Mouse (Mus musculus) G1E (cell line): Measurements from ENCODE around the gene Dnmt3a. TPM values are rescaled to one million over a fixed set of nuclear protein-coding genes. Genes with fewer than 3 reads are reported as not detected.

Experiments
- ATAC-seq: 2 replicates; pipeline ENCODE4 v1.8.0; 2016; ENCODE audit warnings: mild to moderate bottlenecking; ENCODE audit not compliant: insufficient number of reproducible peaks, poor library complexity, low FRiP score, severe bottlenecking; ENCODE audit errors: extremely low read depth
- DNase-seq: peaks from one replicate; pipeline ENCODE4 v3.0.0; 2012; ENCODE audit warnings: low spot score
- H3K27me3 ChIP-seq: 2 replicates; pipeline ENCODE4 v1.6.1; 2012; ENCODE audit warnings: mild to moderate bottlenecking, low read length, inconsistent platforms; ENCODE audit not compliant: insufficient read depth
- H3K36me3 ChIP-seq: replicated peaks from 2 replicates; pipeline ENCODE3; 2012; ENCODE audit warnings: mild to moderate bottlenecking, inconsistent platforms
- H3K4me1 ChIP-seq: 2 replicates; pipeline ENCODE4 v1.6.1; 2012; ENCODE audit warnings: low read depth, low read length, inconsistent platforms, mixed read lengths; ENCODE audit not compliant: insufficient read depth
- H3K4me3 ChIP-seq: 2 replicates; pipeline ENCODE4 v1.5.1; 2012; ENCODE audit warnings: low read depth, mild to moderate bottlenecking, inconsistent platforms, low read length, moderate library complexity, mixed read lengths
- H3K9me3 ChIP-seq: replicated peaks from 2 replicates; pipeline ENCODE4 v1.6.1; 2012; ENCODE audit warnings: inconsistent platforms
- CTCF ChIP-seq: IDR thresholded peaks from 2 replicates; pipeline ENCODE4 v1.5.1; 2012; ENCODE audit warnings: low read depth, low read length, inconsistent platforms, mixed read lengths
- GATA1 ChIP-seq: IDR thresholded peaks from 2 replicates; pipeline ENCODE4 v1.6.1; 2012; ENCODE audit warnings: borderline replicate concordance, low read length, inconsistent platforms, mixed read lengths
- GATA2 ChIP-seq: IDR thresholded peaks from 2 replicates; pipeline ENCODE4 v1.6.1; 2012; ENCODE audit warnings: low read depth, low read length, inconsistent platforms, borderline replicate concordance
- POLR2AphosphoS5 ChIP-seq: IDR thresholded peaks from 2 replicates; pipeline ENCODE4 v1.6.1; 2012; ENCODE audit warnings: low read depth, low read length, inconsistent platforms; ENCODE audit not compliant: insufficient replicate concordance
- TAL1 ChIP-seq: conservative IDR thresholded peaks from 2 replicates; pipeline ENCODE4 v1.6.1; 2012; ENCODE audit warnings: low read depth, low read length, inconsistent platforms, mixed read lengths
- polyA plus RNA-seq: library from polyadenylated mRNA; stranded (reverse); fragments of >175 nt; gene quantifications from 2 replicates; pipeline ENCODE4 v1.2.3, GENCODE M21; 2012
- total RNA-seq, 2 experiments: library from RNA; stranded (forward) in 1 of 2; stranded (reverse) in 1 of 2; fragments of 200-1000 nt in 1 of 2; fragments of >200 nt in 1 of 2; fragmentation: Nextera tagmentation in 1 of 2; gene quantifications; 2 replicates each; pipeline ENCODE4 v1.2.3; 2014 to 2017

The Dnmt3a gene
- total and polyA plus RNA-seq, 3 experiments, result 0.05 to 1.1 TPM; not detected in 1

DNA sequence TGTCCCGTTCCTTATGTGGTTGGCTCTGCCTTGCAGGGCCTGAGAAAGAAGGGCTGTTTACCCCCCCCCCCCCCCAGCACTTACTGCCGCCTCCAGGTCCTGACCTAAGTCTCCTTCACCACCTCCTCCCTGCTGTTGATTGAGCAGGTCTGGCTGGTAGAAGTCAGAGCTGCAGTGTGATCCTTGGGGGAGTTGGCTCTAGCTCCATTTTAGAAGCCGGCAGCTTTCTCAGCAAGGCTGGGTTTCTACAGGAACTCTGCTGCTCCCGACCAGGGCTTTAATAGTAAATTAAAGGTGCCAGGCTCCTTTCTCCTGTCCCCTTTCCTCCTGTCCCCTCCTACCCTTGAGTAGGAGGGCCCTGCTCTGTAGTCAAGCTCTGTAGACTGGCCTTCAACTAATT, 4.6 kb downstream of the Dnmt3a start:
- Histone ChIP-seq H3K27me3 (peaks cover 3% of the 10 kb centered on the region; the same call in 1 of the 2 replicates), H3K9me3 (peaks cover 26% of the 10 kb centered on the region), H3K36me3 (no peaks in the 10 kb centered on the region), H3K4me1 (no peaks in the 10 kb centered on the region), H3K4me3 (no peak overlapping the region)
- ATAC-seq, result no peak
- DNase-seq, result no peak
- no peak for TF ChIP-seq CTCF
- no peak for TF ChIP-seq GATA1
- no peak for TF ChIP-seq POLR2AphosphoS5
- TF ChIP-seq GATA2, result no peak
- no peak for TF ChIP-seq TAL1

DNA sequence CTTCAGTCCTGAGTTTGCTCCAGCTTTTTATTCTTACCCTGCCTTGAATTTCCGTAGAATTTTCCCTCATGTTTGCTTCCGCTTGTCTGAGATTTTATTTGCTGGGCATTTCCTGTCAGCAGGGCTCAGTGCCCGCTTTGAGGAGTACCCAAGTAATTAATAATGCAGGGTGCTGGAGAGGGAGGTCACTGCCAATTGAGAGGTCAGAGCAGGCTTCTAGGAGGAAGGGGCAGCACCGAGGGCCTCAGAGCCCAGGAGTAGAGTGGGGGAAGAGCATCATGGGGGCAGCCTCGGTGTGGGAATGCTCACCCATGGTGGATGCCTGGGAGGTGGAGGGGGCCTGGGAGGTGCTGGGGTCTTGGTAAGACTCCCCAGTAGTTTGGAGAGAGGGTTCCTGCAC, 5.8 kb downstream of the Dnmt3a start:
- peaks cover 3% of the 10 kb centered on the region; the same call in 1 of the 2 replicates for H3K27me3 ChIP-seq

DNA sequence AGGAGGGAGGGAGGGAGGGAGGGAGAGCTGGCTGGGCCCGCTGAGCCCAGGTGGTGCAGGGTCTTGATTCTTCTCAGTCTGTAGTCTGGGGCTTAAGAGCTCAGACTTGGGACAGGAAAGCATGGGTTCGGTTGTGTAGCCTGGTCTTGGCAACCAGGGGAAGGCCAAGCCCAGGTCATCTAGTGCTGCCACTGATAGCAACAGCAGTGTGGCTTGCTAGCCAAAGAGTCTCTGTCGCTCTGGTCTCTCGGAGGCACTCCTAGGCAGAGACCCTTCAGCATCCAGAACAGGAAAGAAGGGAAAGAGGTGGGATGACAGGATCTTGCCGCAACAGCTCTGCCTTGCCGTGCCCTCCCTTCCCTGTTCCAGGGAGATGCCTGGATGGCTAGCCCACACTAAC, 6.4 kb downstream of the Dnmt3a start:
- H3K36me3 ChIP-seq, result no peaks in the 10 kb centered on the region
- no peak overlapping the region for H3K4me3 ChIP-seq
- H3K4me1 ChIP-seq, result no peaks in the 10 kb centered on the region
- peaks cover 13% of the 10 kb centered on the region for H3K9me3 ChIP-seq
- ATAC-seq (no peak), DNase-seq (no peak)
- H3K27me3 ChIP-seq, result peaks cover 3% of the 10 kb centered on the region; the same call in 1 of the 2 replicates
- TF ChIP-seq GATA2 (no peak), GATA1 (no peak), CTCF (no peak)

More for the DNA sequence above, 5.8 kb downstream of the Dnmt3a start:
- no peak for TF ChIP-seq TAL1
- Histone ChIP-seq H3K4me3 (no peak overlapping the region), H3K9me3 (peaks cover 17% of the 10 kb centered on the region), H3K4me1 (no peaks in the 10 kb centered on the region), H3K36me3 (no peaks in the 10 kb centered on the region)
- no peak for DNase-seq
- ATAC-seq, result no peak

DNA sequence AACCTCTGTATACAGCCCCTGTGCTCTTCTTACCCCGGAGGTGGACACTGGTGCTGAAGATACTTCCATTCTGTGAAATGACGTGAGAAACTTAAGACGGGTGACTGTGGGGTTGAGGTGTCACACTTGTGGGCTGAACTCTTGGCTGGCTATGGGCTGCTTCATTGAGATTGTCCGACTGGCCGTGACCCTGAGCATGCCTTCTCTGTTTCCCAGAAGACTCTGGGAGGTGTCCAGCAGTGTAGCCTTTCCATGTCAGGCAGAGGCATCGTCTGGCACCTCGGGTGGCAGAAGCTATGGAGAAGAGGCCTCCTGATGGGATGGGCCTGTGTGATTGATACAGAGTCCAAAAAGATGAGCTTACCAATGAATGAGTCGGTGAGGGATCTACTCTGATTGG, 7.3 kb downstream of the Dnmt3a start:
- TF ChIP-seq GATA2 (no peak), POLR2AphosphoS5 (no peak), CTCF (no peak), GATA1 (no peak), TAL1 (no peak)
- no peaks in the 10 kb centered on the region for H3K36me3 ChIP-seq
- peaks cover 7% of the 10 kb centered on the region for H3K9me3 ChIP-seq
- H3K27me3 ChIP-seq, result peaks cover 3% of the 10 kb centered on the region; the same call in 1 of the 2 replicates
- H3K4me3 ChIP-seq, result no peak overlapping the region
- H3K4me1 ChIP-seq, result no peaks in the 10 kb centered on the region
- ATAC-seq (no peak), DNase-seq (no peak)

DNA sequence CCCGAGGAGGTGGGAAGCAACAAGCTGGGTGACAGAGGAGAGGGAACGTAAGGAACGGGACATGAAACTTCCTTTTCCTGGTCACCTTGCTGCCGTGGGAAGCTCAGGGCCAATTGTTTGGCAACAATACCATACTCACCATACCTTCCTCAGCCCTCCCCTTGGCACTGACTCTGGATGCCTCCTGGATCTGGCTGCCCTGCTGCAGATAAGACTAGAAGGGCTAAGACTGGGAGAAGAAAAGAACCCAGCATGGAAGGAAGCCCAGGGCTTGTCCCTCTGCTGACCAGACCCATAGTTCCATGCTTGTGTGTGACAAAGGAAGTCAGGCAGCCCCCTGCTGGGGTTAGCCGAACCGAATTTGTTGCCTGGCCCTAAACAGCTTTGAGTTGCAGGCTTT, 9.6 kb downstream of the Dnmt3a start:
- Histone ChIP-seq H3K4me1 (no peaks in the 10 kb centered on the region), H3K36me3 (no peaks in the 10 kb centered on the region), H3K27me3 (no peaks in the 10 kb centered on the region), H3K9me3 (no peaks in the 10 kb centered on the region), H3K4me3 (no peak overlapping the region)
- TF ChIP-seq CTCF (no peak), GATA1 (no peak), GATA2 (no peak), POLR2AphosphoS5 (no peak), TAL1 (no peak)
- ATAC-seq (no peak), DNase-seq (no peak)

DNA sequence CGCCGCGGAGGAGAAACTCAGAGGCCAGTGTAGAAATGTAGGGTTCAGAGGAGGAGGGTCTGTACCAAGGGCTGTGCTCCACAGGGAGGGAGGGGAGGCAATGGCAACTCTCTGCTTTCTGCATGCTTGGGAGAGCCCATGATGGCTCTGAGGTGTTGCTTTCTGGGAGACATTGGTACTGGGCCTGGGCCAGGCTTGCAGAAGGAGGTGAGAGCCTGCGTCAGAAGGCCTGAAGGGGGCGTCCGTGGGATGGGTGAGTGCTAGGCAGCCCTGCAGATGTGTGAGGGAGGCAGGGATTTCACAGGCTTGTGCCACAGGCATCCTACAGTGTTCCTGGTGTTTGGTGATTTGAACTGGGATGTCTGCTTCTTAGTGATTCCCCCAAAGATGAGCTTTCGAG, 11.2 kb downstream of the Dnmt3a start:
- no peak for TF ChIP-seq CTCF
- TF ChIP-seq GATA1, result no peak
- TF ChIP-seq POLR2AphosphoS5, result no peak
- TF ChIP-seq GATA2, result no peak
- TF ChIP-seq TAL1, result no peak
- ATAC-seq, result no peak
- H3K36me3 ChIP-seq, result no peaks in the 10 kb centered on the region
- no peaks in the 10 kb centered on the region for H3K9me3 ChIP-seq
- H3K27me3 ChIP-seq, result no peaks in the 10 kb centered on the region
- no peak overlapping the region for H3K4me3 ChIP-seq
- no peak for DNase-seq
- H3K4me1 ChIP-seq, result no peaks in the 10 kb centered on the region

DNA sequence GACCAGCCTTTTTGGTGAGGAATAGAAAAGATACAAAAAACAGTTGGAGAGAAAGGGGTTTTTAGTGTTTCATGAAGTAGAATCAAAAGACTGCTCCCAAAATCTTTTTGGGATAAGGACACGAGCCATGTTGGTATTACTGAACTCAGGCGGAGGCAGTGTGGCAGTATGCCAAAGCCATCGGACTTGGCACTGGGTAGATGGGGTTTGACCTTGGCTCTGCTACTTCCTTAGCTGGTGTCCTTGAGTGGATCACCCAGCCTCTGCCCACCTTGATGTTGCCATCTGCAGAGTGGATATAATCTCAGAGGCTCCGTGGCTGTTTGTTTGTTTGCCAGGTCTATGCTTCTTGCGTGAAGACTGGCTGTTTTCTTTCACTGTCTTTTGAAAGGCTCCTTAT, 11.8 kb downstream of the Dnmt3a start:
- Histone ChIP-seq H3K4me1 (no peaks in the 10 kb centered on the region), H3K9me3 (no peaks in the 10 kb centered on the region), H3K27me3 (no peaks in the 10 kb centered on the region), H3K4me3 (no peak overlapping the region), H3K36me3 (no peaks in the 10 kb centered on the region)
- no peak for DNase-seq
- ATAC-seq, result no peak
- TF ChIP-seq GATA2 (no peak), GATA1 (no peak), POLR2AphosphoS5 (no peak), TAL1 (no peak), CTCF (no peak)
